Mouse (Mus musculus) limb, embryonic 14.5 days (tissue): ENCODE measurements around the gene Chac1. TPM values are rescaled to one million over a fixed set of nuclear protein-coding genes. Genes with fewer than 3 reads are reported as not detected.

Experiments used
- ATAC-seq: fragments of 200-750 bp; cut with Nextera tagmentation; 2 replicates; pipeline ENCODE4 v1.8.0; 2017; ENCODE audit warnings: low read depth, moderate number of reproducible peaks, moderate TSS enrichment; ENCODE audit not compliant: low FRiP score
- DNase-seq: peaks from one replicate; pipeline ENCODE4 v3.0.0-alpha.2; 2015; ENCODE audit warnings: low spot score
- H3K27ac ChIP-seq: fragments of 300-500 bp; sonication (generic); replicated peaks from 2 replicates; pipeline ENCODE4 v1.5.1; 2014; ENCODE audit warnings: low read depth, mild to moderate bottlenecking, low read length, moderate library complexity, mixed read lengths
- H3K27me3 ChIP-seq: fragments of 300-500 bp; sonication (generic); 2 replicates; pipeline ENCODE4 v1.6.1; 2014; ENCODE audit warnings: low read length, mixed read lengths; ENCODE audit not compliant: control insufficient read depth, insufficient read depth
- H3K36me3 ChIP-seq: fragments of 300-500 bp; sonication (generic); 2 replicates; pipeline ENCODE4 v1.6.1; 2014; ENCODE audit warnings: mild to moderate bottlenecking, low read length, moderate library complexity, mixed read lengths; ENCODE audit not compliant: control insufficient read depth, insufficient read depth
- H3K4me1 ChIP-seq: fragments of 300-500 bp; sonication (generic); 2 replicates; pipeline ENCODE4 v1.6.1; 2014; ENCODE audit warnings: antibody characterized with exemption, low read length, mixed read lengths; ENCODE audit not compliant: control insufficient read depth, insufficient read depth
- H3K4me2 ChIP-seq: fragments of 300-500 bp; sonication (generic); replicated peaks from 2 replicates; pipeline ENCODE4 v1.6.1; 2014; ENCODE audit warnings: low read depth, mild to moderate bottlenecking, low read length, moderate library complexity; ENCODE audit not compliant: severe bottlenecking
- H3K4me3 ChIP-seq: fragments of 300-500 bp; sonication (generic); replicated peaks from 2 replicates; pipeline ENCODE4 v1.5.1; 2014; ENCODE audit warnings: low read length
- H3K9ac ChIP-seq: fragments of 300-500 bp; sonication (generic); 2 replicates; pipeline ENCODE4 v1.6.1; 2014; ENCODE audit warnings: mild to moderate bottlenecking, low read depth, low read length, moderate library complexity; ENCODE audit not compliant: severe bottlenecking
- H3K9me3 ChIP-seq: fragments of 300-500 bp; sonication (generic); 2 replicates; pipeline ENCODE4 v1.6.1; 2016; ENCODE audit warnings: low read length; ENCODE audit not compliant: control insufficient read depth
- POLR2A ChIP-seq: fragments of 200-500 bp; IDR thresholded peaks from 2 replicates; pipeline ENCODE4 v1.8.0; 2012; ENCODE audit warnings: inconsistent platforms, mild to moderate bottlenecking, moderate library complexity, borderline replicate concordance; ENCODE audit not compliant: insufficient read depth, insufficient read length; ENCODE audit errors: extremely low read depth
- WGBS: fragments of 180-500 bp; shearing (Covaris S2); extraction: QIAGEN DNeasy Blood & Tissue Kit; methylation state at CpG from one replicate; pipeline ENCODE4 v1.1.7; 2014; 5-methylcytosine and 5-hydroxymethylcytosine counted together
- polyA plus RNA-seq, 2 experiments: library from polyadenylated mRNA; depleted of rRNA in 1 of 2; stranded (reverse) in 1 of 2; unstranded in 1 of 2; fragments of >200 nt; fragmentation: Nextera tagmentation in 1 of 2; extraction: Ambion mirVana in 1 of 2; gene quantifications; 2 replicates each; pipeline versions ENCODE4 v1.2.1 to v1.2.3; 2012 to 2014

Chac1 gene
- polyA plus RNA-seq, 2 experiments: 0.48 to 0.94 TPM

- Histone ChIP-seq H3K9me3 (no peaks in the 10 kb centered on the region), H3K4me1 (peaks cover 4% of the 10 kb centered on the region; the same call in 1 of the 2 replicates), H3K4me3 (no peak overlapping the region), H3K9ac (no peak overlapping the region), H3K36me3 (no peaks in the 10 kb centered on the region), H3K27ac (no peak overlapping the region), H3K27me3 (peaks cover 4% of the 10 kb centered on the region; the same call in 1 of the 2 replicates), H3K4me2 (no peak overlapping the region)
- ATAC-seq (no peak), DNase-seq (no peak)
- 90% methylated on average over 1 of the region's 1 CpGs for WGBS
- TF ChIP-seq POLR2A: no peak
Observed at GRCm38 (mm10) chr2:119335535-119335934, 15.5 kb upstream of the Chac1 start.

- Histone ChIP-seq H3K4me2 (no peak overlapping the region), H3K36me3 (no peaks in the 10 kb centered on the region), H3K27ac (no peak overlapping the region), H3K9ac (no peak overlapping the region), H3K4me1 (peaks cover 4% of the 10 kb centered on the region; the same call in 1 of the 2 replicates), H3K9me3 (no peaks in the 10 kb centered on the region), H3K27me3 (0 out of 2 replicates have a peak, but pooled peaks cover 4% of the 10 kb centered on the region), H3K4me3 (no peak overlapping the region)
- no peak for TF ChIP-seq POLR2A
- ATAC-seq (no peak), DNase-seq (no peak)
- 72% methylated on average over 2 of the region's 2 CpGs for WGBS
Observed at GRCm38 (mm10) chr2:119336002-119336401, 15.0 kb upstream of the Chac1 start.

- no peak overlapping the region for H3K4me3 ChIP-seq
- H3K4me2 ChIP-seq: no peak overlapping the region
- no peak for TF ChIP-seq POLR2A
- 0 out of 2 replicates have a peak overlapping the region, but pooled peaks have one; percentile 26 for H3K27ac ChIP-seq
- H3K27me3 ChIP-seq: 0 out of 2 replicates have a peak, but pooled peaks cover 3% of the 10 kb centered on the region
- H3K4me1 ChIP-seq: peaks cover 4% of the 10 kb centered on the region; the same call in 1 of the 2 replicates
- H3K9me3 ChIP-seq: no peaks in the 10 kb centered on the region
- 68% methylated on average over 10 of the region's 10 CpGs for WGBS
- ATAC-seq (no peak), DNase-seq (no peak)
- no peaks in the 10 kb centered on the region for H3K36me3 ChIP-seq
- H3K9ac ChIP-seq: no peak overlapping the region
Observed at GRCm38 (mm10) chr2:119336470-119336869, 14.6 kb upstream of the Chac1 start.

DNA sequence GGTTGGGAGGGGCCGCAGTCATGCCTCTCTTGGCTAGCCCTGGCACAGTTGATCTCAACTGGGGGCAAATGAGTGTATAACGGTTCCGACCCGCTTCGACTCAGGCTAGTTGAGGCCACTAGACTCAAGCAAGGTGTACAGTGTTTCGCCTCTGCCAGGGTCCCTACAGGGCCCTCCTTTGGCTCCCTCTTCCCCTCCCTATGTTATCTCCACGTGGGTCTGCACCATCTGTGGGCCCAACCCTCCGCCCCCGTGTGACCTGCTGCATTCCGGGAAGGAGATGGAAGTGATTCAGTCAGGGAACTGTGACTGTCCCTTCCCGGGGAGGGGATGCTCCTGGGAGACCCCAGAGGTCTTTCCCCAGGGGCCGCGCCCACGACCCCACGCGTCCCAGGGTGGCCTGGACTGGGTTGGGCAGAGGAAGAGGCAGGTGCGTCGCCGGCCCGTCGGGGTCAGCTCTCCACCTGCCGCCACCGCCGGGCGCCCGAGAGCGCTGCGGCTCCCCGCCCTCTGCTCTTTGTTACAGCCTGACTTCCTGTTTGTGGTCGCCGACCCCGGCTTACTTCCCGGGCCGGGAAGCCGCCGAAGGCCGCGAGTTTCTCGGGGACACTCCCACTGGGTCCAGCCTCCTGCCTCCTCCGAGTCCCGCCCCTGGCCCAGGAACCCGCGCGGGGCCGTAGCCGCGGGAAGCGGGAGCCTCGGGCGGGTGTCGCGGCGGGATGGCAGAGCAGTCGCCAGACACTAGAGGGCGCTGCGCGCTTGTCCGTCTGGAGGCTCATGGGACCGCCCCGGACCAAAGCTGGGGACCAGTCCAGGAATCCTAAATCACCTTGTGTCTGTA, 13.4 kb upstream of the Chac1 start:
- Histone ChIP-seq H3K4me2 (peak overlapping the region; percentile 86), H3K36me3 (no peaks in the 10 kb centered on the region), H3K27ac (no peak overlapping the region), H3K9me3 (no peaks in the 10 kb centered on the region), H3K9ac (peak overlapping the region; percentile 71), H3K4me1 (peaks cover 4% of the 10 kb centered on the region; the same call in 1 of the 2 replicates), H3K27me3 (no peaks in the 10 kb centered on the region), H3K4me3 (peak overlapping the region; percentile 56)
- 0 out of 2 replicates have a peak, but pooled peaks have one; percentile 9 for TF ChIP-seq POLR2A
- 8% methylated on average over 58 of the region's 60 CpGs for WGBS
- ATAC-seq (peak; percentile 86), DNase-seq (peak; percentile 83)

- Histone ChIP-seq H3K4me2 (no peak overlapping the region), H3K4me1 (no peaks in the 10 kb centered on the region), H3K4me3 (no peak overlapping the region), H3K9me3 (no peaks in the 10 kb centered on the region), H3K9ac (no peak overlapping the region), H3K27ac (no peak overlapping the region), H3K27me3 (no peaks in the 10 kb centered on the region), H3K36me3 (no peaks in the 10 kb centered on the region)
- no peak for TF ChIP-seq POLR2A
- 42% methylated on average over 6 of the region's 6 CpGs for WGBS
- no peak for ATAC-seq
- DNase-seq: no peak
Observed at GRCm38 (mm10) chr2:119344537-119345138, 6.4 kb upstream of the Chac1 start.
